Mouse (Mus musculus): Measurements from ENCODE around the gene Spryd4.
A peak's percentile ranks its signal among the peaks of the same experiment; 100 is the strongest.
"Not testable (repeated sequence)": the region's sequence is repeated elsewhere in the genome, so short reads cannot be mapped to it uniquely, and the experiment has no call there.

Gene Spryd4

DNA sequence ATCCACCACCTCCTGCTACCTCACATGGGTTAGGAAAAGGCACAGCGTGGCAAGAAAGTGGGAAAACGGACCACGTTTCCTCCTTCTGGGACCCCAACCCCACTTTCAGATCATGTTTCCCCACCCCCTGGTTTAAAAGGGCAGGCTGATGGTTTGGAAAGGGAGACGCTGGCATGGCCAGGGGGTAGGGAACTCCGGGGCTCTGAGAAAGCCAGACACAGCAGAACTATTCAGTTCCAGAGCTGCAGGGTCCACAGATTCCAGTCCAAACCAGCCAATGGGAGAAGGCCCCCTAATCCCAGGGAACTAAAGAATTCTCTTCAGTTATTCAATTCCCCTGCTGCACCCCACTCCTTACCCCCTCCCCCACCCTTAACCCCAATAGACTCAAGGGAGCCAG is 13.5 kb upstream of the Spryd4 start:
- no peak for DNase-seq (ENCODE audit: low spot score)

DNA sequence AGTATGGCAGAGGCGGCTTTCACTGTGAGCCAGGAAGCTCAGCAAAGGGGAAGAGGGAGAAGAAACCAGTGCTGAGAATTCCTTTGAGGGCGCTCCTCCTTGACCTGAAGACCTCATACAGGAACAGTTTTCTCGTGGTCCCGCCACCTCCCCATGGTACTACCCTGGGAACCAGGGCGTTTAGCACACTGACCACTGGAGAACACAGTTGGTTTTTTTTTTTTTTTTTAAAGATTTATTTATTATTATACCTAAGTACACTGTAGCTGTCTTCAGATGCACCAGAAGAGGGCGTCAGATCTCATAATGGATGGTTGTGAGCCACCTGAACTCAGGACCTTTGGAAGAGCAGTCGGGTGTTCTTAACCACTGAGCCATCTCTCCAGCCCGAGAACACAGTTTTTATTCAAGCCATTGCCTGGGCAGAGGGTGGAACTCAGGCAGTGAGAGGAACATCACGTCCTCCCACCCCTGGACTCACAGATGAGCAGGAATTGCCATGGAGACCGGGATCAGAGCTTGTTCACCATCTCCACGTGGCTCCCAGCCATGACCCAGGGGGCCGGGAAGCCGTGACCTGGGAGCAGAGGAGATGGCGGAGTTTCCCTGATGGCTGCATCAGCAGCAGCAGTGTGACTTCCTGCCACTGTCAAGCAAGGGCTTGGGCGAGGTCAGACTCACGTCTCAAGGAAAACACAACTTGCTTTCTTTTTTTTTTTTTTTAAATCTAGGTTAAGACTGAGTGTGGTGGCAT is 10.1 kb upstream of the Spryd4 start:
- peak; percentile 36 for DNase-seq (ENCODE audit: low spot score)

DNA sequence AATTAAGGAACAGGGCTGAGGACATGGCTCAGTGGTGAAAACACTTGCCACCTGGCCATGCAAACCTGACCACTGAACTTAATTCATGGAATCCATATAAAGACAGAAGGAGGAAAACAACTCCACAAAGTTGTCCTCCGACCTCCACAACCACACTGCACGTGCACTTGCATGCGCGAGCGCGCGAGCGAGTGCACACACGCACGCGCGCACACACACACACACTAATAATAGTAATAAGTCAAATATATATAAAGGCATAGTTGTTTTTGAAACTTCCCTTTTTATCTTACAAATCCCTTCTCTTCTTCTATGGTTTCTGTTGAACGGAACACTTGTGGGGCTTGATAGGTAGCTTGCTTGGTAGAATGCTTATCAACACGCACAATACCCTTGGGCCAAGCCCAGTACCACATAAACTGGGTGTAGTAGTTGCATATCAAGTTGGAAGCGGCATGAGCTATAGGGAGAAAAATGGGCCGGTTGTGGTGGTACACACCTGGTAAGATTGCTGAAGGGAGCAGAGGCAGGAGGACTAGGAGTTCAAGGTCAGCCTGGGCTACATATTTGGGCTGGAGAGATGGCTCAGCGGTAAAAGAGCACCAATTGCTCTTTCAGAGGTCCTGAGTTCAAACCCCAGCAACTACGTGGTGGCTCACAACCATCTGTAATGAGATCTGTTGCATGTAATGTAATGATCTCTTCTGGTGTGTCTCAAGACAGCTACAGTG is 6.9 kb upstream of the Spryd4 start:
- no peak for DNase-seq (ENCODE audit: low spot score)

DNA sequence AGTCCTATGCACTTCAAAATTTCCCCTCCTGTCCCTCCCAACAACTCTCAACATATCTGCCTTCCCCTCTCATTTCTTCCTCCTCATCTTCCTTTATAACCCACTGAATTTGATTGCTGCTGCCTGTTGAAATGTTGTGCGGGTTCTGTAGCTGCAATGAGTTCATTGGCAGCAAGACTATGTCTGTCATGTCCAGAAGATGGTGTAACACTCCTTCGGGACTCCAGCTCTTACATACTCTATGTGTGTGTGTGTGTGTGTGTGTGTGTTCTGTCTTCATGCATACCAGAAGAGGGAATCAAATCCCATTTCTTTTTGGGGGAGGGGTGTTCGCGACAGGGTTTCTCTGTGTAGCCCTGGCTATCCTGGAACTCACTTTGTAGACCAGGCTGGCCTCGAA is 3.4 kb upstream of the Spryd4 start:
- DNase-seq (ENCODE audit: low spot score): no peak

DNA sequence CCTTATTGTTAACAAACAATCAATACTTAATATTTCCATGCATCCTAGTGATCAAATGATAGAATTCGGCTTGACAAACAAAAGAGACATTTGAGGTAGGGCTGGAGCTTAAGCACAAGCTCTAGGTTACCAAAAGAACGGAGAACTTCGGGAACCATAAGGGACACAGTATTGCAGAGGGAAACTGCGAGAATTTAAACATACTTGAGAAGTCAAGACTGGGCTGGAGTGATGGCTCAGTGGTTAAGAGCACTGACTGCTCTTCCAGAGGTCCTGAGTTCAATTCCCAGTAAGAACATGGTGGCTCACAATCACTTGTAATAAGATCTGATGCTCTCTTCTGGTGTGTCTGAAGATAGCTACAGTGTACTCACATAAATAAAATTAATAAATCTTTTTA is 2.5 kb upstream of the Spryd4 start:
- not testable (repeated sequence) for DNase-seq (ENCODE audit: low spot score)

DNA sequence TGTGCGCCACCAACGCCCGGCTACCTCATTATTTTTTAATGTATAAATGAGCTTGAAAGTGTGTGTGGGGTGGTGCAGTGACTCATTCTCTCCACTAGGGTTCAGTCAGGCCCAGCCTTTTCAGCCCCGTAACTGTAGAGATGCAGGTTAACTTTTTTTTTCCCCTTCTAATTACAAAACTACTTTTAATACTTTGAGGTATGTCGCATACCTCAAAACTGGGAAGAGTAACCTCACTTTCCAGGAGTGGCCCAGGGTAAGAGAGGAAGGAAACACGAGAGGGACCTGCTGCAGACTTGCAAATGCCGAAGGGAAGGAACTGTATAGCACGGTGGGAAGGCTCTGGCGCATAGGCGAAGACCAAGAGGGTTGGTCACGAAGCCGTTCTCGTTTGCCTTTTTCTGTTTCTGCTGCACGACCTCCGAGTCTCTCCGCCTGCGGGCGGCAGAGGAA is 1.3 kb upstream of the Spryd4 start:
- DNase-seq (ENCODE audit: low spot score): peak; percentile 78

DNA sequence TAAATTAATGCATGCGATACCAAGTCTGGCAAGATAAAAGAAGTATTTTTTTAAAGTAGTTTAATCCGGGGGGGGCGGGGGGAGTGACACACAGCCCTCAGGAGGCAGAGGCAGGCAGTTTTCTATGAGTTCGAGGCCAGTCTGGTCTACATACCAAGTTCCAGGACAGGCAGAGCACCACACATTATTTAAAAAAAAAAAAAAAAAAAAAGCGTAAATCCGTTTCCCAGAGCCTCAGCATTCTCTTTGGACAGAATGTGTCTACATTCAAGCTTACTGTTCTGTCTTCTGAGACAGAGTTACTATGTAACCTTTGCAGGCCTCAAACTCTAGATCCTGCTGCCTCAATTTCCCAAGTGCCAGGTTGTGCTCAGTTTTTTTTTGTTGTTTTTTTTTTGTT is 541 bp upstream of the Spryd4 start:
- DNase-seq (ENCODE audit: low spot score): no peak

DNA sequence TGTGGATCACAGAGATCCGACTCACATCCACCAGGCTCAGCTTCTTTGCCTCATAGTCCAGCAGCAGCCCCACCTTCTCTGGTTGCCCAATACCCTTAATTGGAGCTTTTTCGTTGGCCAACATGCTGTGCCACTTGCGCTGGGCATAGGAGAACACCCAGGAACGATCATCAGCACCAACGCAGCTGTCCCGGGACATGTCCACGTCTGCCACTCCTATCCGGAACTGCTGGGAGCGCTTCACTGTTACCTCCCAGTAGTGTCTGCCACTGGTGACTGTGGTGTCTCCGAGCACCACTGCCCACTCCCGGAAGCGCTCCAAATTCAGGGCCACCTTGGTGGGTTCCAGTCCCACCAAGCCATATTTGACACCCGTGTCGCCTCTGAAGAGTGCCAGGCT is 653 bp downstream of the Spryd4 start:
- no peak for DNase-seq (ENCODE audit: low spot score)

DNA sequence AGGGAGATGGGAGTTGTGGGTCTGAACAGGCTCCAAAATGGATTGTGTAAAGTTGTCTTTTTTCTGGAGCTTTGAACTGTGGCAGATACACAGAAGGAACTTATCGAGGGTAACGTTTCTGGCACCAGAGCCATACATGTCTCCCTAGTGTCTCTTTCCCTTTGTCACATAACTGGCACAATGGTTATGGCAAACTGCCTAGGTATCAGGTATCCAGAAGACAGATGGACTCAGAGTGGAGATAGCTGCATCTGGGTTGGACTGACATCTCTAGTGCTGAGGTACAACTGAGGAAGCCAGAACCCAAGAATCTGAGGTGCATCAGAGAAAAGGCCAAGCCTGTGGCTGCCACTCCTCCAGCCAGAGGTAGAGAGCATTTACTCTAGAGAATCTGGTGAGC is 1.5 kb downstream of the Spryd4 start:
- DNase-seq (ENCODE audit: low spot score): no peak

DNA sequence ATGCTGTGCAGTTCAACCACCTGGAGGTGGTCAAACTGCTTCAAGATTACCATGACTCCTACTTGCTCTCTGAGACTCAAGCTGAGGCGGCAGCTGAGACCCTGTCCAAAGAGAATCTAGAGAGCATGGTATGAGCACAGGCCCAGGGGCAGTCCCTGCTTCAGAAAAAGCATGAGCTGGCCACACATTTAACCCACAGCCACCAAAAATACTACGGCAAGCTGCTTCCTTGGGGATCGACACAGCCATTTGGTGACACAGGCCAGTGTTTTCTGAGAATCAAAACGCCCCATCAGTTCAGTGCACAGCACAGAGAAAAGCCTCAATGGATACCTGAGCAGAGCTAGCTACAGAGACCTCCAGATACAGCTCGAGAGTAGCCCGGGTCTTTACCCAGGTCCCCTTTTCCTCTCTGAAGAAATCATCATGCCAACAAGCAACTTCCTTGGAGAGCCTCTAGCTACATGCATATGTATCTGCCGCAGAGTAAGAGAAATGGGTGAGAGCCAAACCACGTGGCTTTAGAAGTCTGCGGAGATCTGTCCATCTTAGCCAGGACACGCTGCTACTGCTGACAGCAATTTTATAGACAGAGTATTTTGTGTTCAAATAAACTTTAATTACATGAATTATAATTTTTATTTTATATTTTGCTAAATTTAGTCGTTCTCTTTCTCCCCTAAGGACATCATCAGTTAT is 2.1 kb downstream of the Spryd4 start:
- DNase-seq (ENCODE audit: low spot score): no peak

DNA sequence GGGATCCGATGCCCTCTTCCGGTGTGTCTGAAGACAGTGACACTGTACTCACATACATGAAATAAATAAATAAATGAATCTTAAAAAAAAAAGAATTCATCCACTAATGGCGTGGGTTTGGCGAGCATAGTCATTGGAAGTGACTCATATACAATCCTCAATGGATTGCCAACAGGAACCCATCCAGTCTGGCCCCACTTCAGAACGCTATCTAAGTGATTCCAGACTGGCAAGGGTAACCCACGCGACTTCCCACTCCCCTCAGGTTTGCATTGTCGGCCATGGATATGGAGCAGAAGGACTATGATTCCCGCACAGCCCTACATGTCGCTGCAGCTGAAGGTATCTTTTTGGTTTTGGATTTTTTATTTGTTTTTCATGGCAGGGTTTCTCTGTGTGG is 3.3 kb downstream of the Spryd4 start:
- DNase-seq (ENCODE audit: low spot score): no peak

DNA sequence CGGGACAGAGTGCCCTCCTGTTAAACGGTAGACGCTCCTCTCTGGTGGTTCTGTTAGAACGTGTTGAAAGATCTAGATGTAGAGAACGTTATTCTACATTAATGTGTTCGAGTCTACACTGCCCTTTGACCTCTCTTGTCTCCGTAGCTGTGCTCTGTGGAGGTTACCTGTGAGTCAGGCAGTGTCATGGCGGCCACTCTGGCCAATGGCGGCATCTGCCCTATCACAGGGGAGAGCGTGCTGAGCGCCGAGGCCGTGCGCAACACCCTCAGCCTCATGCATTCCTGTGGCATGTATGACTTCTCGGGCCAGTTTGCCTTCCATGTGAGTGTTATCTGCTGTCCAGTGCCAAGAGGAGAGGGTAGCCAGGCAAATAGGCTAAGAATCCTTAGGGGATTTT is 6.7 kb downstream of the Spryd4 start:
- DNase-seq (ENCODE audit: low spot score): no peak

DNA sequence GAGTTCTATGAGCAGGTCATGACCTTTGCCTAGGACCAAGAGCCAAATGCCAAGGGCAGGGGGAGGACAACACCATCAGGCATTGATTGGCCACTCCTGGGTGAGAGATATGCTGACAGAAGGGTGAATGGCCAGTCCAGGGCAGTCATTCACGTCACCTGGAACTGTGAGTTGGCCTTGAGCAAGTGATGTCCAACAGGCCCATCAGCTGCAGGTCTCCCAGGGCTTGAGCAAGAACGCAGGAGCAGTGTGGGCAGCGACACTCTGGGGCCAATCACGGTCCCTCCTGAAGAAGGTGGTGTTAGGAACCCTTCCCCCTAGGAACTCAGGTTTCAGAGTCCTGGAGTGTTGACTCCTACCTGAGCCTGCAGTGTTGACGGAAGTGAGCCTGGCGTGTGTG is 9.8 kb downstream of the Spryd4 start:
- DNase-seq (ENCODE audit: low spot score): no peak

DNA sequence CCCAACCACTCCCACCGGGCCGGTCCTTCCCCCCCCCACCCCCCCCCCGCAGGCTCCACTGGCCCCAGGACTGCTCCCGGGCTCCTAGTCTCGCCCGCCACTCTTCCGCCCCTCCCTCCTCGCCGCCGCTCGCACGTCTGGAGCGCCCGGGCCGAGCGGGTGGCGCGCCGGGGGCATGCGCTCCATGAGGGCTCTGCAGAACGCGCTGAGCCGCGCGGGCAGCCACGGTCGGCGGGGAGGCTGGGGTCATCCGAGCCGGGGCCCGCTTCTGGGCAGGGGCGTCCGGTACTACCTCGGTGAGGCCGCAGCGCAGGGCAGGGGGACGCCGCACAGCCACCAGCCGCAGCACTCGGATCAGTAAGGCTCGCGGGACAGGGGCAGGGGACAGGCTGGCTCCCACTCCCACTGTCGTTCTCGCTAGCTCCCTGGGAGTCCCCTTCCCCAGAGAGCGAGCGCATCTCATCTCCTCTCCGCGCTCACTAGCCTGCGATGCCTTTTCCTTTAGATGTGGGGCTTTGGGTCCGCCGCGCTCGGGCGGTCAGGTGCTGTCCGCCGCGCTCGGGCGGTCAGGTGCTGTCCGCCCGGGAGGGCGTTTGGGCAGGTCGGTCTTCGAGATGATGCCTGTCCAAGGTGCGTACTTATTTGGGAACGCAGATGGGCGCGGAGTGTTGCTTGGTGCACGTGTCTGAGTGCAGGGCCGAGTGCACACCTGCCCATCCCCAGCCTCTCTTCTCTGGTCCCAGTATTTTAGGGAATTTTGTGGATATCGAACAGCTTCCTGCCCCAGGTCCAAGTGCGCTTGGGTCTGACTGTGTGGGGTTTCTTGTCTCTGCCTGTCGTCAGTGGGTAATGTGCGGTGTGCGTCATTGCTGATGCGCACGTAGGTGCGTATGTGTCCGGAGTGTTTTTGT is 16.8 kb downstream of the Spryd4 start:
- DNase-seq (ENCODE audit: low spot score): peak; percentile 63

DNA sequence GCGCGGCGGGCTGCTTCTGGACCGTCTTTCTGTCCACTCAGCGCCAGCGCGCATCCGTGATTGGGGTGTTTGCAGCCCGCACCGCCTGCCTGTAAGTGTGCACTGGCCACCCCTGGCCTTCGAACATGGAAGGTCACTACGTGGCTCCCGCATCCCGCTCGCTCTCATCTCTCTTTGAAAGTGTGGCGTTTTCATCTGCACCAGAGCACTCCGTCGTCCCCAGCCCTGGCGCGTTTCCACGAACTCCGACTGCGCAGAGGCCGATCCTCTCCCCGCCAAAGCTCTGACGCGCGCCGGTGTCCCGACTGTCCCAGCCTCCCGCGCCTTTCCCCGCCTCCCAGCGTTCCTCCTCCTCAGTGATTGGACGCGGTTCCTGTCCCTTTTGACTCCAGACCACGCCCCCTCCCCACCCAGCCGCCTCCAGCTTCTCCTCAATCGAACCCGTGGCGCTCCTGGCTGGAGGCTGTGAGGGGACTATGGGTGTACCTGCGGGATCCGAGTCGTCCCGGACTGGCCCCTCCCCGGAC is 17.5 kb downstream of the Spryd4 start, which contains the start of gene Gls2:
TSS of gene Gls2 (plus strand) at position 434 of the 527 bp plus-strand sequence.
- peak; percentile 68 for DNase-seq (ENCODE audit: low spot score)

DNA sequence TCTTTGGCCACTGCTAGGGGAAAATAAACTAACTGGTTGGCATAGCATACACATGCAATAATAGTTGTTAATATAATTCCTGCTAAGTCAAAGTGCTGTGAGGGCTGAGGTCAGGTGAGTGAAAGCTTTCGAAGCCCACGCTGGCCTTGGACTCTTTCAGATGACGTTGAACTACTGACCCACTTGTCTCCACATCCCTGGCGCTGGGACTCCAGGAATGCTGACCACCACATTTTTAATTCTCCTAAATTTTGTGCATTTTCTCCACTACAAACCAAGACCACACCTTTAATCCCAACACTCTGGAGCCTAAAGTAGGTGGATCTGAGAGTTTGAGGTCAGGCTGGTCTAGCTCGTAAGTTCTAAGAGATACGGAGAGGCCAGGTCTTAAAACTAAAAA is 18.5 kb downstream of the Spryd4 start:
- DNase-seq (ENCODE audit: low spot score): no peak

DNA sequence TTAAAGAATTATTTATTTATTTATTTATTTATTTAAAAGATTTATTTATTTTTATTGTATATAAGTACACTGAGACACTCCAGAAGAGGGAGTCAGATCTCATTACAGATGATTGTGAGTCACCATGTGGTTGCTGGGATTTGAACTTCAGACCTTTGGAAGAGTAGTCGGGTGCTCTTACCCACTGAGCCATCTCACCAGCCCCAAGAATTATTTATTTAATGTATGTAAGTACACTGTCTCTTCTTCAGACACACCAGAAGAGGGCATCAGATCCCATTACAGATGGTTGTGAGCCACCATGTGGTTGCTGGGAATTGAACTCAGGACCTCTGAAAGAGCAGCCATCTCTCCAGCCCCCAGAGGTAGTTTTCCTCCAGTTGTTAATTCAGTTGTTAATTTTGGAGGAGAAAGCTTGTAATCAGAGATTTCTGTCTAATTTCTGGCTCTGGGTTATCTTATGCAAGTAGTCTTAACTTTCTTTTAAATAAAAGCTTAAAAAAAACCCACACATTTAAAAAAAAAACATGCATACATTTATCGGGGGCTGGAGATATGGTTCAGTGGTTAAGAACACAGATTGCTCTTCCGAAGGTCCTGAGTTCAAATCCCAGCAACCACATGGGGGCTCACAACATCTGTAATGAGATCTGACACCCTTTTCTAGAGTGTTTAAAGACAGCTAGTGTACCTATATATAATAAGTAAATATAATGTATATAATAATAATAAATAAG is 19.4 kb downstream of the Spryd4 start:
- DNase-seq (ENCODE audit: low spot score): not testable (repeated sequence)

DNA sequence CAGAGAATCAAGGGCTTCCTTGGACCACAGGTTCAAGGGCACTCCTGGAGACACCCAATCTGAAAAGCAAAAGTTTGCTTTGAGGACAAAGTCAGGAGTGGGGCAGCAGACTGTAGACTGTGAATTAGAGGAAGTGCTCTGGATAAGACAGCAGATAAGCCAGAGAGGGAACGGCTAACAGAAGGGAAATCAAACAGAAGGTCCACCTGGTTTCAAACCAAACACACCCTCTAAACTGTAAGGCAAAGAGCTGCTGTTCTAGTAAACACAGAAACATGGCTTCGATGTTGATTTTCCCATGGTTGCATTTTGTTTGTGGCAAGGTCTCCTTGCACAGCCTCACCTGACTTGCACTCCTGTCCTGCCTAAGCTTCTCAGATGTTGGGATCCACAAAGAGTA is 20.1 kb downstream of the Spryd4 start:
- no peak for DNase-seq (ENCODE audit: low spot score)

DNA sequence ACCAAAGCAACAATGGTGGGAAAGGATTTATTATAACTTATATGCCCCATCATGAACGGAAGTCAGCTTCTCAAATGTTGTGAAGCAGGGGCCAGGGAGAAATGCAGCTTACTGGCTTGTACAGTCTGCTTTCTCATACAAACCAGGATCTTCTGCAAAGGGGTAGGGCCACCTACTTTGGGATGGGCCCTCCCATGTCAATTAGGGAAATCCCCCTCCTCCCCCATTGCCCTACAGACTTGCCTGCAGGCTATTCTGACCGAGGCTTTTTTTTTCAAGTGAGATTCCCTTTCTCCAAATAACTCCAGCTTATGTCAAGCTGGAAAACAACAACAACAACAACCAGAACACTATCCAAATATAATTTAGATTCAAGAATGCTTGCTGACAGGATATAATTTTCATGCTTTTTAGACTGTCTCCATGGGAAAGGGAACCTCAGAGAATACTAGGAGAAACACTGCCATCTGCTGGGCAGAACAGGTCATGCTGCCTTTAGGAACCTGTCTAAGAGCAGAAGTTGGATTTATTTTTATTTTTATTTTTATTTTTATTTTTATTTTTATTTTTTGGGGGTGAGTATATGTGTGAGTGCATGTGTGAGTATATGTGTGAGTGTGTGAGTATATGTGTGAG is 23.2 kb downstream of the Spryd4 start:
- DNase-seq (ENCODE audit: low spot score): peak; percentile 59

DNA sequence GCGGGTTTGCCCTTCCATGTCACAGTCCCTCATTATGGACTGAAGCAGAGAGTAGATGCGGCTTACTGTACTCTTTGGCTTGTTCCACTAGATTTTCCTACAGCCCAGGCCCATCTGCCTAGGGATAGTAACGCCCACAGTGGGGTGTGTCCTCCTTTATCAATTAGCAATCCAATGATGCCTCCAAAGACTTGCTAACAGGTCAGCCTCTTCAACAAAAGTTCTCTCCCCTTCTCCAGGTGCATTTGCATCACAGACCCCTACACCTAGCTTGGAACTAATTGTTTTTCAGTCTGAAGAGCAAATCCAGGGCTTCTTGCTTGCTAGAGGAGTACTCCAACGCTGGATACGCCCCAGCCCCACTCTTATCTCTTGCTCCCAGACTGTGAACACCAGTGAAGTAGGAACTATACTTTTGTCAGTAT is 24.4 kb downstream of the Spryd4 start:
- DNase-seq (ENCODE audit: low spot score): no peak

Measured in T-cell, adult 2 months (primary cell).